Mouse (Mus musculus) intestine, postnatal 0 days (tissue): ENCODE data around the gene Sycp2. TPM values are rescaled to one million over a fixed set of nuclear protein-coding genes. Genes with fewer than 3 reads are reported as not detected.

ENCODE experiments used
- ATAC-seq: fragments of 200-750 bp; cut with Nextera tagmentation; 2 replicates; pipeline ENCODE4 v1.8.0; 2017; ENCODE audit warnings: mild to moderate bottlenecking, moderate TSS enrichment, moderate library complexity
- H3K27ac ChIP-seq: fragments of 300-500 bp; sonication (generic); 2 replicates; pipeline ENCODE4 v1.5.1; 2014; ENCODE audit warnings: mild to moderate bottlenecking, low read depth, low read length, moderate library complexity
- H3K27me3 ChIP-seq: fragments of 300-500 bp; sonication (generic); replicated peaks from 2 replicates; pipeline ENCODE4 v1.6.1; 2014; ENCODE audit warnings: low read length, mixed read lengths; ENCODE audit not compliant: control insufficient read depth, insufficient read depth
- H3K36me3 ChIP-seq: fragments of 300-500 bp; sonication (generic); 2 replicates; pipeline ENCODE4 v1.6.1; 2014; ENCODE audit warnings: mild to moderate bottlenecking, moderate library complexity; ENCODE audit not compliant: control insufficient read depth, insufficient read depth
- H3K4me1 ChIP-seq: fragments of 300-500 bp; sonication (generic); replicated peaks from 2 replicates; pipeline ENCODE4 v1.6.1; 2014; ENCODE audit warnings: antibody characterized with exemption, low read length, mixed read lengths; ENCODE audit not compliant: control insufficient read depth, insufficient read depth
- H3K4me2 ChIP-seq: fragments of 300-500 bp; sonication (generic); replicated peaks from 2 replicates; pipeline ENCODE4 v1.6.1; 2014; ENCODE audit warnings: low read depth, mild to moderate bottlenecking, moderate library complexity
- H3K4me3 ChIP-seq: fragments of 300-500 bp; sonication (generic); 2 replicates; pipeline ENCODE4 v1.5.1; 2014; ENCODE audit warnings: low read depth, low read length
- H3K9ac ChIP-seq: fragments of 300-500 bp; sonication (generic); 2 replicates; pipeline ENCODE4 v1.6.1; 2014; ENCODE audit warnings: mild to moderate bottlenecking, low read depth, low read length
- H3K9me3 ChIP-seq: fragments of 300-500 bp; sonication (generic); 2 replicates; pipeline ENCODE4 v1.6.1; 2016; ENCODE audit warnings: mixed run types; ENCODE audit not compliant: control insufficient read depth
- CTCF ChIP-seq: sonication (generic); IDR thresholded peaks from 2 replicates; pipeline ENCODE4 v1.5.1; 2016; ENCODE audit warnings: low read depth, mild to moderate bottlenecking, control low read depth, antibody characterized with exemption, moderate library complexity
- WGBS: fragments of 180-500 bp; shearing (Covaris S2); extraction: QIAGEN DNeasy Blood & Tissue Kit; methylation state at CpG from one replicate; pipeline ENCODE4 v1.1.7; 2014; 5-methylcytosine and 5-hydroxymethylcytosine counted together
- polyA plus RNA-seq: library from polyadenylated mRNA; unstranded; fragments of >200 nt; fragmentation: Nextera tagmentation; extraction: Ambion mirVana; gene quantifications from 2 replicates; pipeline ENCODE4 v1.2.1, GENCODE M21; 2015

The Sycp2 gene
- polyA plus RNA-seq, 1 experiment from 2014 or later: not detected

GRCm38 (mm10) chr2:178324410-178324809, 83.1 kb downstream of the Sycp2 start:
- H3K9ac ChIP-seq: no peak overlapping the region
- no peak overlapping the region for H3K4me2 ChIP-seq
- H3K27ac ChIP-seq: no peak overlapping the region
- no peak overlapping the region for H3K4me3 ChIP-seq
- no peaks in the 10 kb centered on the region for H3K36me3 ChIP-seq
- H3K9me3 ChIP-seq: no peaks in the 10 kb centered on the region
- no peak for ATAC-seq
- no peaks in the 10 kb centered on the region for H3K4me1 ChIP-seq
- no peak for TF ChIP-seq CTCF
- H3K27me3 ChIP-seq: no peaks in the 10 kb centered on the region
- WGBS: 93% methylated on average over 3 of the region's 3 CpGs

- TF ChIP-seq CTCF: no peak
- no peak for ATAC-seq
Measured at GRCm38 (mm10) chr2:178321271-178321670, 86.2 kb downstream of the Sycp2 start.

GRCm38 (mm10) chr2:178319766-178320165, 87.7 kb downstream of the Sycp2 start:
- Histone ChIP-seq H3K9me3 (no peaks in the 10 kb centered on the region), H3K4me2 (no peak overlapping the region), H3K27ac (no peak overlapping the region), H3K27me3 (no peaks in the 10 kb centered on the region), H3K36me3 (no peaks in the 10 kb centered on the region), H3K4me1 (no peaks in the 10 kb centered on the region), H3K9ac (no peak overlapping the region), H3K4me3 (no peak overlapping the region)
- ATAC-seq: no peak
- no peak for TF ChIP-seq CTCF
- WGBS: 79% methylated on average over 7 of the region's 7 CpGs

More at GRCm38 (mm10) chr2:178321271-178321670, 86.2 kb downstream of the Sycp2 start:
- Histone ChIP-seq H3K36me3 (no peaks in the 10 kb centered on the region), H3K9me3 (no peaks in the 10 kb centered on the region), H3K4me2 (no peak overlapping the region), H3K4me1 (no peaks in the 10 kb centered on the region), H3K27ac (no peak overlapping the region), H3K4me3 (no peak overlapping the region), H3K27me3 (no peaks in the 10 kb centered on the region), H3K9ac (no peak overlapping the region)
- WGBS: 83% methylated on average over 10 of the region's 10 CpGs

- Histone ChIP-seq H3K9me3 (no peaks in the 10 kb centered on the region), H3K27ac (no peak overlapping the region), H3K27me3 (no peaks in the 10 kb centered on the region), H3K4me2 (no peak overlapping the region), H3K36me3 (no peaks in the 10 kb centered on the region), H3K4me1 (no peaks in the 10 kb centered on the region), H3K4me3 (no peak overlapping the region), H3K9ac (no peak overlapping the region)
- TF ChIP-seq CTCF: no peak
- no peak for ATAC-seq
- 76% methylated on average over 1 of the region's 1 CpGs for WGBS
Measured at GRCm38 (mm10) chr2:178316281-178316680, 91.2 kb downstream of the Sycp2 start.

- H3K9me3 ChIP-seq: no peaks in the 10 kb centered on the region
- ATAC-seq: no peak
- TF ChIP-seq CTCF: no peak
- no peak overlapping the region for H3K27ac ChIP-seq
- no peaks in the 10 kb centered on the region for H3K27me3 ChIP-seq
- H3K4me2 ChIP-seq: no peak overlapping the region
- no peak overlapping the region for H3K4me3 ChIP-seq
- H3K4me1 ChIP-seq: no peaks in the 10 kb centered on the region
- no peak overlapping the region for H3K9ac ChIP-seq
- 64% methylated on average over 7 of the region's 7 CpGs for WGBS
- H3K36me3 ChIP-seq: no peaks in the 10 kb centered on the region
Measured at GRCm38 (mm10) chr2:178313539-178313938, 93.9 kb downstream of the Sycp2 start.

- no peak for ATAC-seq
- H3K4me1 ChIP-seq: no peaks in the 10 kb centered on the region
- 85% methylated on average over 6 of the region's 6 CpGs for WGBS
Measured at GRCm38 (mm10) chr2:178304669-178305068, 102.8 kb downstream of the Sycp2 start.

DNA sequence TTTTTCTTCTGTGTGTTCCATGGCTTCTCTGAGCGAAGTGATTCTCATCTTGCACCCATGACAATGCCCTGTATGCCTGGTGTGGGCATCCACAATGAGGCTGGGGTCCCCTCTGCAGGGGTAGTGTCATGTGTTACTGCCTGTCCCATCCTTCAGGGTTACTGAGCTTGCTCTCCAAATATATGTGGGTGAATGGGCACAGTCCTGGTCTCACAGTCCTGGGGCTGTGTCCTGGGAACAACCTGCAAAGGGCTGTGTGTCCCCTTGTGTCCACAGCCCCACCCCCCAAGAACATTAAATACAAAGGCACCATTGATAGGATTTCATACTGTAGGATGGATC, 103.3 kb downstream of the Sycp2 start:
- no peak overlapping the region for H3K4me2 ChIP-seq
- WGBS: 48% methylated on average over 1 of the region's 1 CpGs
- H3K4me1 ChIP-seq: no peaks in the 10 kb centered on the region
- H3K9ac ChIP-seq: no peak overlapping the region
- H3K27ac ChIP-seq: no peak overlapping the region
- no peaks in the 10 kb centered on the region for H3K9me3 ChIP-seq
- no peak for ATAC-seq
- no peak for TF ChIP-seq CTCF
- H3K36me3 ChIP-seq: no peaks in the 10 kb centered on the region
- no peak overlapping the region for H3K4me3 ChIP-seq
- H3K27me3 ChIP-seq: no peaks in the 10 kb centered on the region

More at GRCm38 (mm10) chr2:178304669-178305068, 102.8 kb downstream of the Sycp2 start:
- Histone ChIP-seq H3K36me3 (no peaks in the 10 kb centered on the region), H3K9me3 (no peaks in the 10 kb centered on the region), H3K9ac (no peak overlapping the region), H3K4me2 (no peak overlapping the region), H3K27ac (no peak overlapping the region), H3K27me3 (no peaks in the 10 kb centered on the region), H3K4me3 (no peak overlapping the region)
- no peak for TF ChIP-seq CTCF
